Mouse (Mus musculus) ES-Bruce4 (cell line): ENCODE results near the gene Usp49. TPM values are rescaled to one million over a fixed set of nuclear protein-coding genes. Genes with fewer than 3 reads are reported as not detected.

Source experiments
- H3K27ac ChIP-seq: 2 replicates; pipeline ENCODE4 v1.5.1; 2012; ENCODE audit warnings: low read length, inconsistent platforms; ENCODE audit not compliant: insufficient read depth
- H3K27me3 ChIP-seq: 2 replicates; pipeline ENCODE4 v1.6.1; 2012; ENCODE audit warnings: mild to moderate bottlenecking, low read length, inconsistent platforms; ENCODE audit not compliant: control insufficient read depth, poor library complexity, insufficient read depth, severe bottlenecking
- H3K36me3 ChIP-seq: 2 replicates; pipeline ENCODE4 v1.6.1; 2012; ENCODE audit warnings: inconsistent platforms, mild to moderate bottlenecking, low read length, moderate library complexity; ENCODE audit not compliant: control insufficient read depth, poor library complexity, insufficient read depth, severe bottlenecking
- H3K4me1 ChIP-seq: one replicate; pipeline ENCODE4 v1.8.1; 2011; ENCODE audit warnings: low read length; ENCODE audit not compliant: control insufficient read depth, insufficient read depth
- H3K4me3 ChIP-seq: 2 replicates; pipeline ENCODE4 v1.5.1; 2011; ENCODE audit warnings: low read depth, mild to moderate bottlenecking, low read length
- H3K9ac ChIP-seq: 2 replicates; pipeline ENCODE4 v1.6.1; 2012; ENCODE audit warnings: low read depth, mild to moderate bottlenecking, inconsistent platforms; ENCODE audit not compliant: poor library complexity, severe bottlenecking
- H3K9me3 ChIP-seq: replicated peaks from 2 replicates; pipeline ENCODE4 v1.6.1; 2012; ENCODE audit warnings: mild to moderate bottlenecking, low read length, inconsistent platforms; ENCODE audit not compliant: control insufficient read depth, poor library complexity, insufficient read depth, severe bottlenecking
- CTCF ChIP-seq: IDR thresholded peaks from one replicate; pipeline ENCODE4 v1.8.1; 2011; ENCODE audit warnings: low read depth, low read length
- EP300 ChIP-seq: IDR thresholded peaks from 2 replicates; pipeline ENCODE4 v1.6.1; 2011; ENCODE audit warnings: low read depth, low read length; ENCODE audit not compliant: insufficient read depth
- POLR2A ChIP-seq: IDR thresholded peaks from one replicate; pipeline ENCODE4 v1.8.1; 2011; ENCODE audit warnings: low read length; ENCODE audit not compliant: insufficient read depth
- polyA plus RNA-seq: library from polyadenylated mRNA; stranded (reverse); fragments of >200 nt; gene quantifications from 2 replicates; pipeline ENCODE4 v1.2.4, GENCODE M21; 2011; ENCODE audit warnings: low read depth; ENCODE audit not compliant: missing spikeins, insufficient read depth, insufficient read length

Usp49 gene
- 15.8 and 16.8 TPM in 2 replicates for polyA plus RNA-seq

DNA sequence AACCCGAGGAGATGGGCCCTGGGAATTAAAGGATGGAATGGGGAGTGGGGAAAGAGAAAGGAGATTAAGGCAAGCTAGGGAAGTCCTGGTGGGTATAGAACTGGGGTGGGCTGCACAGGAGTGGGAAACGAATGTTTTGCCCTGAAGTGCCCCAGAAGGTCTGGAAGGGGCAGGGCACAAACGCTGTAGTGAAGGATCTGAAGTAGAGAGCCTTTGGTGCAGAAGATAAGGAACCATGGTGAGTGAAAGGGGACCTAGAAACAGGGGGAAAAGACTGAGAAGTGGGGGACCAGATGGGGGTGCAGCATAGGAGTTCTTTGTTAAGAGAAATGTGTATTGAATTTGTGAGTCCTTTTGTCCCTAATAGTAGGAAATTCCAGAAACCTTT, at the start of gene Usp49:
Gene Usp49, plus strand, starts transcription at position 13 of the 388 bp plus-strand sequence.
- H3K27ac ChIP-seq: peak within 1 kb of the TSS; percentile 34
- H3K4me1 ChIP-seq: no peaks in the 10 kb centered on the region
- H3K4me3 ChIP-seq: peak within 1 kb of the TSS; percentile 81
- H3K9ac ChIP-seq: peak within 1 kb of the TSS; percentile 56
- no peak for TF ChIP-seq EP300
- no peaks in the 10 kb centered on the region for H3K27me3 ChIP-seq
- H3K36me3 ChIP-seq: peaks cover 2% of the 10 kb centered on the region; the same call in 1 of the 2 replicates
- H3K9me3 ChIP-seq: no peaks in the 10 kb centered on the region

DNA sequence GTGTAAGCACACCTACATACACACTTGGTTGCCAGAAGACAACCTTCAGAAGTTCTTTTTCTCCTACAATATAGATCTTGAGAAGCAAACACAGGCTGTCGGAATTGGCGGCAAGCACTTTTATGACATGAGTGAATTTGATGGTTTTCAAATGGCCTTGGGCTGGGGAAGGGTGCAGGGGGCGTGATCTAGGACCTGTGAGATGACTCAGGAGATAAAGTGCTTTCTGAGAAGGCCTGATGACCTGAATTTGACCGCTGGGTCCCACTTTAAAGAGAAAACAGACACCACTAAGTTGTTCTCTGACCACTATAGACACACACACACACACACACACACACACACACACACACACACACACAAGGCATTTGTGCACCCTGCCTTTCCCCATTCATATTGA, 49.5 kb upstream of the Usp49 start:
- no peaks in the 10 kb centered on the region for H3K36me3 ChIP-seq
- no peaks in the 10 kb centered on the region for H3K27me3 ChIP-seq
- H3K4me3 ChIP-seq: no peak overlapping the region
- H3K27ac ChIP-seq: no peak overlapping the region
- TF ChIP-seq EP300 (no peak), POLR2A (no peak), CTCF (no peak)
- no peaks in the 10 kb centered on the region for H3K9me3 ChIP-seq
- no peak overlapping the region for H3K9ac ChIP-seq
- no peaks in the 10 kb centered on the region for H3K4me1 ChIP-seq

DNA sequence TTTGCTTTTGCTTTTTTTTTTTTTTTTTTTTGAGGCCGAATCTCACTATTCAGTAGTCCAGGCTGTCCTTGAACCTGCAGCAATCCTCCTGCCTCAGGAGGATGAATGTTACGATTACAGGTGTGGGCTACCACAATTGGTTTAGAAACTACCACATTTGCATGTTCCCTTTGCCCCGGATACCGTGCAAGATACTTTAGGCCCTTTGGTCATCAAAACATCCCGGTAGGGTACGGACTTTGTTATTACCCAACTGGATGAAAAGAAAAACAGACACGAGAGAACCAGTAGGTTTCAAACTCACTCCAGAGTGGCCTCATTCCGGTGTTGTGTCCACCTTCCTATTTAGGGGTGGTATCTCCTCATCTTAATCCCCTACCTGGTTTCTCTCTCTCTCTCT, 42.0 kb upstream of the Usp49 start:
- TF ChIP-seq POLR2A (no peak), EP300 (no peak), CTCF (no peak)
- peak overlapping the region; percentile 90 for H3K27ac ChIP-seq

DNA sequence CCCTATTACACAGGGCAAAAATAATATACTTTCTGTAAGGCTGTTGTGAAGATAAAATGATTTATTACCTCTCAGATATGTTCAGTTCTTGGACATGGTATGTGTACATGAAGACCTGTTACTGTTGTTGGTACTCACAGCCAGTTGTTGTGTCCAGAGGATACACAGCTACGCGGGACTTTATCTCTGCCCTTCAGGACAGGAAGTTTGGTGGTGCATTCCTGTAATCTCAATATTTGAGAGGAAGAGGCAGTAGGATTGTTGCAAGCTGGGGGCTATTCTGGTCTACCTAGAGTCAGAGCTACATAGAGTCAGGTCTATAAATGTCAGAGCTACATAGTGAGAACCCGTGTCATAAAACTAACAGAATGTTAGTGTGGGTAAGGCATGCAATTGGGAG, 39.4 kb upstream of the Usp49 start:
- no peak for TF ChIP-seq CTCF
- TF ChIP-seq EP300: no peak
- TF ChIP-seq POLR2A: no peak

More for the DNA sequence above, 42.0 kb upstream of the Usp49 start:
- Histone ChIP-seq H3K27me3 (no peaks in the 10 kb centered on the region), H3K9ac (no peak overlapping the region), H3K36me3 (no peaks in the 10 kb centered on the region), H3K4me1 (peaks cover 2% of the 10 kb centered on the region), H3K4me3 (no peak overlapping the region), H3K9me3 (no peaks in the 10 kb centered on the region)

DNA sequence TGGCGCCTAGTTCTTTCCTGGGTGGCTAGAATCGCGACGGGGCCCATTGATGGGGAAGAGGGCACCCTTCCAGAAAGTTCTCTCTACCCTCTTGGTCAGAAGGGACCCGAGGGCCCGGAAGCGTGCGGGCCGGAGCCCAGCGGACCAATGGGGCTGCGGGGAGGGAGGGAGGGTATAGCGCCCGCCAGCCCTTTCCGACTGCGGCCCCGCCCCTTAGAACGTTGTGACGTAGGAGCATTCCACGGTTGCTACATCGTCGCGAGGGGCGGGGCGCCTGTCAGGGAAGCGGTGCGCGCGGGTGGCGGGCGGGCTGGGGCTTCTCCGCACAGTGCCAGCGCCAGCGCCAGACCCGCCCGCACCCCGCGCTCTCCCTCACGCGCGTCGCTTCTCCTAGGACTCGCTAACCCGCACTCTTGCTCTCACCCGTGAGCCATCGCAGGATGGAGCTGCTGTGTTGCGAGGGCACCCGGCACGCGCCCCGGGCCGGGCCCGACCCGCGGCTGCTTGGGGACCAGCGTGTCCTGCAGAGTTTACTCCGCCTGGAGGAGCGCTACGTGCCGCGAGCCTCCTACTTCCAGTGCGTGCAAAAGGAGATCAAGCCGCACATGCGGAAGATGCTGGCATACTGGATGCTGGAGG, 37.2 kb upstream of the Usp49 start:
- TF ChIP-seq EP300 (no peak), POLR2A (no peak), CTCF (no peak)
- Histone ChIP-seq H3K36me3 (peaks cover 5% of the 10 kb centered on the region; the same call in 1 of the 2 replicates), H3K27ac (0 out of 2 replicates have a peak overlapping the region, but pooled peaks have one; percentile 18), H3K4me1 (peaks cover 6% of the 10 kb centered on the region), H3K4me3 (peak overlapping the region; percentile 69), H3K9me3 (no peaks in the 10 kb centered on the region), H3K9ac (peak overlapping the region; percentile 83), H3K27me3 (no peaks in the 10 kb centered on the region)

More for the DNA sequence above, 39.4 kb upstream of the Usp49 start:
- Histone ChIP-seq H3K9ac (no peak overlapping the region), H3K4me3 (no peak overlapping the region), H3K36me3 (peaks cover 5% of the 10 kb centered on the region; the same call in 1 of the 2 replicates), H3K27ac (no peak overlapping the region), H3K4me1 (peaks cover 2% of the 10 kb centered on the region), H3K27me3 (no peaks in the 10 kb centered on the region), H3K9me3 (no peaks in the 10 kb centered on the region)

DNA sequence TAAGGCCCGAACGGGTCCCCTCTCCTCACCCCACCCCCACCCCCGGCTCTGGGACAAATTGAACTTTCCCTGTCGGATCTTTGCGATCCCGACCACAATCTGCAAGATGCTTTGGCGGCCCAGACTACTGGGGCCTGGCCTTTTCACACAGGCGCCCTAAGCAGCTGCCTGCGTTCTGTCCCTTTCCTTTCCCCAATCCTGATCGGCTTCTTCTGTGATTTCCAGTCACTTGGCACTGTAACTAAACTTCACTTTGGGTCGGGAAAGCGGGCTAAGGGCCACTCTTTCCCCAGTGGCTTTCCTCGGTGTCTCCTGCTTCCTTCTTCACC, 36.7 kb upstream of the Usp49 start:
- H3K9me3 ChIP-seq: no peaks in the 10 kb centered on the region
- H3K36me3 ChIP-seq: peaks cover 8% of the 10 kb centered on the region; the same call in 1 of the 2 replicates
- TF ChIP-seq POLR2A (no peak), EP300 (no peak)
- H3K27me3 ChIP-seq: no peaks in the 10 kb centered on the region
- H3K4me1 ChIP-seq: peaks cover 6% of the 10 kb centered on the region
- peak overlapping the region; percentile 69 for H3K4me3 ChIP-seq
- H3K9ac ChIP-seq: peak overlapping the region; percentile 83
- H3K27ac ChIP-seq: peak overlapping the region; percentile 7
